Mouse (Mus musculus) brown adipose tissue, adult 24 weeks (tissue): Measurements from ENCODE around the gene Ankrd2. TPM values are rescaled to one million over a fixed set of nuclear protein-coding genes. Genes with fewer than 3 reads are reported as not detected.

Experiments
- H3K27ac ChIP-seq: fragments of 200-500 bp; replicated peaks from 2 replicates; pipeline ENCODE4 v1.5.1; 2012; ENCODE audit warnings: low read depth, mild to moderate bottlenecking, low read length
- H3K4me1 ChIP-seq: fragments of 200-500 bp; 2 replicates; pipeline ENCODE4 v1.6.1; 2012; ENCODE audit warnings: low read length, mixed read lengths; ENCODE audit not compliant: control insufficient read depth, insufficient read depth, insufficient read length
- H3K4me3 ChIP-seq: fragments of 200-500 bp; 2 replicates; pipeline ENCODE4 v1.5.1; 2012; ENCODE audit warnings: low read depth, mild to moderate bottlenecking, low read length, moderate library complexity; ENCODE audit not compliant: insufficient read depth
- polyA plus RNA-seq: library from polyadenylated mRNA; stranded (reverse); fragments of >200 nt; gene quantifications from 2 replicates; pipeline ENCODE4 v1.2.4, GENCODE M21; 2012; ENCODE audit not compliant: missing spikeins, insufficient read depth, insufficient read length

Ankrd2 gene
- polyA plus RNA-seq, 1 experiment: 3.2 TPM

DNA sequence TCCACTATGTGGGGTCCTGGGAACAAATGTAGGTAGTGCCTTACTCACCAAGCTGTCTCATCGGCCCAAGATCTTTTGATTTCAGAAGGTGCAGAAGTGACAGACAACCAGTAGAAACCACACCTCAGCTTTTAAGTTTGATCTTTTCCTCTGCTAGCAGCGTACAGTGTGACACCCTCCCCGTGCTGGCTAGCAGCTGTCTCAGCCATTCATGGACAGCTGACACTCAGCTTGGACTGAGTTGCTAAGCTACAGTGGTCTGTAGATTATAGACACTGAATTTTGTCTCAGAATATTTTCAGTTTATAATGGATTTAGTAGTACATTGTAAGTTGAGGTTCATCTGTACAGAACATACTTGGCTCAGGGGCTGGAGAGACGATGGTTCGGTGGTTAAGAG lies 4.7 kb upstream of the Ankrd2 start:
- H3K4me3 ChIP-seq: no peak overlapping the region
- H3K4me1 ChIP-seq: peaks cover 12% of the 10 kb centered on the region

DNA sequence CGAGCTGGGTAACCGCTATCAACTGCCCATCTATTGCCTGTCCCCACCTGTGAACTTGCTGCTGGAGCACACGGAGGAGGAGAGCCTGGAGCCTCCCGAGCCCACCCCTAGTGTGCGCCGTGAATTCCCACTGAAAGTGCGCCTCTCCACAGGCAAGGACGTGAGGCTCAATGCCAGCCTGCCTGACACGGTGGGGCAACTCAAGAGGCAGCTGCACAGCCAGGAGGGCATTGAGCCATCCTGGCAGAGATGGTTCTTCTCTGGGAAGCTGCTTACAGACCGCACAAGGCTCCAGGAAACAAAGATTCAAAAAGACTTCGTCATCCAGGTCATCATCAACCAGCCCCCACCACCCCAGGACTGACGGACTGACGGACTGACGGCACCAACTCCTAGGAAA lies 2.2 kb upstream of the Ankrd2 start:
- peaks cover 12% of the 10 kb centered on the region for H3K4me1 ChIP-seq
- no peak overlapping the region for H3K27ac ChIP-seq

More for the DNA sequence above, 4.7 kb upstream of the Ankrd2 start:
- H3K27ac ChIP-seq: no peak overlapping the region

DNA sequence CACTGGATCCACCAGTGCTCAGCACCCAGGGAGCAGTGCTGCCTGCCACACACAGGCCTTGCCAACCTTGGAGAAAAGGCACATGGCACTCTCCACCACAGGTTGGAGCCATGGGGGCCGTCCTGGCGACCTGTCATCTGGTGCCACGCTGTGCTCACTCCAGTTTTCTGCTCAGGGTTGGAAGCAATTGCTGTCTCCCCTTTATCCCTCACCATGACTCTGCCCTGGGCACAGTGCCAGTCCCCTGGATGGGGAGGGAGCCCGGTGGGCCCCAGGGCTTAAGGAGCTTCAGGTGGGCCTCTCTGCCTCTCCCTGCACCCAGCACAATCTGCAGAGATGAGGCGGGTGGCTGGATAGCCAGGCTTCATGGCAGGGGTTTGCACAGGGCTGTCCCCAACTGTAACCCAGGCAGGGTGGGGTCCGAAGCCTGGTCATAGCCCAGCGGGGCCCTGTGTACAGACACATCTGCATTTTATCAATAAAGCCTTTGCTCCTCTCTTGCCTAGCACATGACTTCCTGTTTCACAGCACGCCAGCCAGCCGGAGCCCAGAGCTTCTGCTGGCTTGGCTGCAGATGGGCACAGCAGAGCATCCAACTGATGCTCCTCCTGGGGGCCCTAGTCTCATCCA lies 1.5 kb upstream of the Ankrd2 start:
- Histone ChIP-seq H3K4me1 (peaks cover 12% of the 10 kb centered on the region), H3K27ac (no peak overlapping the region), H3K4me3 (no peak overlapping the region)

More for the DNA sequence above, 2.2 kb upstream of the Ankrd2 start:
- no peak overlapping the region for H3K4me3 ChIP-seq

DNA sequence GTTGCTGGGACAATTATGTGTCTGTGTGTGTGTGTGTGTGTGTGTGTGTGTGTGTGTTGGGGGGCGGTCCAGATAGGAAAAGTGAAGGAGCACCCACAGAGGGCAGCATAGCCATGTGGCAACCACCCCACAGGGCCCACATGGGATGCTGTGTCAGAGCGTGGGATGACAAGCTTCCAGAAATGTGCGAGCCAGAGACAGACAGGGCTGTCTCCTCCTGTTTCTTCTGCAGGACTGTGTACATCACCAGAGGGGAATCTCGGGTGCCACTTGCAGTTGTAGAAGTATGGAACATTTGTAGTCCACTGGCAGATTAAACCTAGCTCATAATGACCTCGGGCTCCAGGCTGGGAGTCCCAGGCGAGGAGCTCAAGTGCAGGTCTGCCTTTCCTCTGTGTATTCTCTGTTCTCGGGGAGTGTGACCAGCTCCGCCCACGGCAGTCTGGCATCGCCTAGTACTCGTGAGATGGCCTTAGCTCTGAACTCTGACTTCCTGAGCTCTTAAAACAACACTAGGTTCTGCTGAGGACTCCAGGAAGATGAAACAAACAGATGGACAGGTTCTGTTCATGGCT lies 832 bp upstream of the Ankrd2 start:
- H3K4me1 ChIP-seq: peaks cover 12% of the 10 kb centered on the region
- 0 out of 2 replicates have a peak overlapping the region, but pooled peaks have one; percentile 4 for H3K27ac ChIP-seq
- H3K4me3 ChIP-seq: no peak overlapping the region

DNA sequence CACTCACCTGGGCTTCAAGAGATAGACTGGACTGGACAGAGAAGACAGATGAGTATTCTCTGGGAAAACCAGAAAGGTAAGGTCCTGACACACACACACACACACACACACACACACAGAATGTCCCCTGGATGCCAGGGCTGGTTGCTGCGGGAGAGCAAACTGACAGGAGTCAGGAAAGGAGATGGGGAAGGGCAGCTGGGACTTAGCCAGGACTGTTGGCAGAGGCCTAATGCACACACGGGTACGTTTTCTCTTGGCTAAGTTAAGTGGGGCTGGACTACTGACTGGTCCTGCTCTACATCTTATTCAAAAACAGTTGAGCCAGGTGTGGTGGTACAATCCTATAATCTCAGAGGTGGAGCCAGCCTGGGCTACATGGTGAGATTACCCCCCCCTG lies 557 bp downstream of the Ankrd2 start:
- Histone ChIP-seq H3K4me3 (no peak overlapping the region), H3K27ac (no peak overlapping the region)

DNA sequence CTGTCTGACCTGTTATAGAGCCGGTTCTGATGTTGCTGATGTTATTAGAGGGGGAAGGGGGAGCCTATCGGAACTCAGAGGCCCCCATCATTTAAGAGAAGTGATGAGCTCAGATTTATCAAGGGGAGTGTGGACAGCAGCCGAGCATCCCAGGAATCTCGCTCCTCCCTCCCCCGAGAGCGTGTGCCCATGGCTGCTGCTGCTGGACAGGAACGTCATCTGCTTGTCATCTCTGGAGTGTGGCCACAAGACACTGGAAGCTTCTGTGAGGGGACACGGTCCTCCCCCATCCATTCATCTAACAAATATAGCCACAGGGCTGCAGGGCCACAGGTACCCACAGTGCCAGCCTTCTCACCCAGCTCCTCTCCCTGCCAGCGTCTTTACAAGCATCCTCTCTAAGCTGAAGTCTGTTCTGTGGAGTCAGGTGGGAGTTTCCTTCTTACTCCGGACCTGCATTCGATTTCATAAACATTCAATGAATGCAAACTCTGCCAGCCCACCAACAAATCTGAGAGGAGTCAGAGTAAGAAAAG lies 1.4 kb downstream of the Ankrd2 start:
- Histone ChIP-seq H3K4me1 (peaks cover 12% of the 10 kb centered on the region), H3K4me3 (no peak overlapping the region), H3K27ac (no peak overlapping the region)

More for the DNA sequence above, 557 bp downstream of the Ankrd2 start:
- H3K4me1 ChIP-seq: peaks cover 12% of the 10 kb centered on the region

DNA sequence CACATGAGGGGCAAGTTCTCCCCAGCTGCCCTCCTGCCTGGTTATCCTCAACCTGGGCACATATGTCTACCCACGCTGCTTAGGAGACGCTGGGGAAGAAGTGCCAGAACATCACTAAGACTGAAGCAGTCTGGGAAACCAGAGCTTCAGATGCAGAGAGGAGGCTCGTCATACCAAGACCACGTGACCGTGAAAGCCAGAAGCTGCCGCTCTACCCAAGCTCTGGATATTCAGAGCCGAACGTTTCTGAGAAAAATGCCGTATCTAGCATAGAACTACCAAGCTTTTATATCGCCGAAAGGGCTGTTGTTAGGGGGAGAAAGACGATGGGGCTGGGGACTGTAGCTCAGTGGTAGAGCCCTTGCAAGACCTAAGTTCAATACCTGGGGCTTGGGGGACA lies 2.5 kb downstream of the Ankrd2 start:
- no peak overlapping the region for H3K4me3 ChIP-seq
- peaks cover 12% of the 10 kb centered on the region for H3K4me1 ChIP-seq
- H3K27ac ChIP-seq: no peak overlapping the region

DNA sequence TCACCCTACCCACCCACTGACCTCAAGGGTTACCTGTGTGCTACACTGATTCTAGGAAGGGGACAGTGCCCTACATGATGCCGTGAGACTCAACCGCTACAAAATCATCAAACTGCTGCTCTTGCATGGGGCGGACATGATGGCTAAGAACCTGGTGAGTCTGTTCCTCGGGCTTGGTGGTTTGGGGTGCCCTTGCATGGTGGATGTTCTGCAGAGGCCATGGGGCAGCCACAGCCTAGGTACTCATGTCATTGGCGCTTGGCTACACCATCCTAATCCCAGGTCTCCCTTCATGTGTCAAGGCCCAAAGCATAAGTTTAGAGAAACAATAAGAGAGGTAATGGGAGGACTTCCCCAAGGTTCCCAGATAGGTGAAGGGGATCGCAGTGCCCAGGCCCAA lies 8.2 kb downstream of the Ankrd2 start:
- Histone ChIP-seq H3K4me3 (no peak overlapping the region), H3K27ac (no peak overlapping the region), H3K4me1 (peaks cover 5% of the 10 kb centered on the region; the same call in 1 of the 2 replicates)

DNA sequence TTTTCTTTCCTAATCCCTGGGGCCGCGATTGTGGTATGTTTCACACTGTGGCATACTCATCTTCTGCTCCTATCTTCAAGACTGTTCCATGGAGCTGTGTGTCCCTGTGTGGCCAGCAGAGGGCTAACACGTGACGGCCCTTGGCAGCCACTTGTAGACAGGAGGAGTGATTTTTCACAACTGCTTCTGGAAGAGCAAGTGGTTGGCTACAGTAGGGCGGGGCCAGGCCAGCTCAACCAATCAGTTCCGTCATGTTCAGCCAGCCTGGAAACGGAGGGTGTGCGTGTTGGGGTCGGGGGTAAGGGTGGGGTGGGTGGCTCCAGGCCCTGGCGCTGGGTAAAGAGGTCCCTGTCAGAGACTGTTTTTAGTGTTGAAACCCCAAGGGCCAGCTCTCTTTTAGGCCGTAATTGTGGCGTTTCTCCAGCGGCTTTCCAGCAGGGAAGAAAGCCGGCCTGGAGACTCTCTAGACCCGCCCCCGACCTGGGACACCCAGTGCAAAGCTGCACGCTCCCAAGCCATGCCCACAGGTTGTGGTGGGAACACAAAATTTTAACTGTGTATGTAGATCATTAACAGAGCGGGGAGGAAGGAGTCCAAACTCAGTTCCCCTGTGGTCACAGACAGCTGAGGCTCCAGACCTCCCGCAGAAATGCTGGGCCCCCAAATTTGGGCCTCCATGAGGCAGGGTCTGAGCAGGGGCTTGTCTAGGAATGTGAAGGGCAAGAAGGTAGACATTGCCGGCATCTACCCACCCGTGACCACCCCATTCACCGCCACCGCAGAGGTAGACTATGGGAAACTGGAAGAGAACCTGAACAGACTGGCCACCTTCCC lies 9.7 kb downstream of the Ankrd2 start, which contains the start of gene Hoga1:
Gene Hoga1, plus strand, starts transcription at position 342 of the 834 bp plus-strand sequence.
- Histone ChIP-seq H3K4me3 (peak within 1 kb of the TSS; percentile 62), H3K4me1 (peaks cover 5% of the 10 kb centered on the region; the same call in 1 of the 2 replicates), H3K27ac (no peak within 1 kb of the TSS)

DNA sequence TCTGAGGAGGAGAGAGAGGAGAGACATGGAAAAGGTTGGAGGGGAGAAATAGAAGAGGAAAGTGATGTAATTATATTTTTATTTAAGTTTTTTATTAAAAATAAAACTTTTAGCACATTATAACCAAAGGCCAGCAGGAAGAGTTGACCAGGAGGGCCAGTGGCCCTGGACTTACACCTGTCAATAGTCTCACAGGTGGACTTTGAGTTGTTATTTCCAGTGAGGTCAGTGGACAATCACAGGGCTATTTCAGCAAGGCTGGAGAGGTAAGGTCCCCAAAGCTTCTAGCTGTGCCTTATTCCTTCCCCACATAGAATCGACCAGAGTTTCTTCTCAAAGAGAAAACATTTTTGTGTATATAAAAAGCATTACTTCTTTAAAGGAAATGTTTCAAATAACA lies 14.5 kb downstream of the Ankrd2 start:
- Histone ChIP-seq H3K4me1 (peaks cover 7% of the 10 kb centered on the region; the same call in 1 of the 2 replicates), H3K27ac (no peak overlapping the region), H3K4me3 (no peak overlapping the region)

DNA sequence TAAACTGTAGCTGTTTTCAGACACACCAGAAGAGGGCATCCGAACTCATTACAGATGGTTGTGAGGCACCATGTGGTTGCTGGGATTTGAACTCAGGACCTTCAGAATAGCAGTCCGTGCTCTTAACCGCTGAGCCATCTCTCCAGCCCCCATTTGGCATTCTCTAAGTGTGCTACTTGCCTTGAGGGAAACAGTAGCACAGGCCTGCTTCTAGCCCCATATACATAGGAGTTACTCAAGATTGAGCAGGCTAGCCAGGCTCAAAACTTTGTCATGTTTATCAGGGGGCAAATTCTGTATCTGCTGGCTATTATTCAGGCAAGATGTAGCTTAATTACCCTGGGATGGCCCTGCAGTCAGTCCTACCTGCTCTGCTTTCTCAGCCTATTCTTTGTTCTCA lies 15.6 kb downstream of the Ankrd2 start:
- Histone ChIP-seq H3K4me3 (no peak overlapping the region), H3K27ac (no peak overlapping the region), H3K4me1 (peaks cover 6% of the 10 kb centered on the region)

DNA sequence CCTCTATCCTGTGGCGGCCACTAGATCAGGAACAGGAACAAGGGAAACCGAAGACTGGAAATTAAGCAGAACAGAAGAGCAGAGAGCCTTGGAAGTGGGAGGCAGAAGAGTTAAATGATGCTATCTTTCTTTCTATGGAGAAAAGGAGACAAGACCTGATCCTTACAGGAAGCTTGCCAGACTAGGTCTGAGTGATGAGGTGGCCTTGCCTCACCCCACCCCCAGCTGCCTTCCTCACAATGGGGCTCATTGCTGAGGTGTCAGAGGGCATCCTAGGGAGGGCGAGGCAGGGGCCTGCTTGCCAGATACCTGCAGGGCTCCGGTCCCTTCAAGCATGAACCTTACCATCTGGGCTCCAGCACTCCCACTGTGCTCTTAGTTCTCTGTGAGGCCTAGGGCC lies 16.1 kb downstream of the Ankrd2 start, which contains the start of gene 4933411K16Rik:
Gene 4933411K16Rik, plus strand, starts transcription at position 301 of the 400 bp plus-strand sequence.
- H3K4me3 ChIP-seq: no peak within 1 kb of the TSS
- no peak within 1 kb of the TSS for H3K27ac ChIP-seq

DNA sequence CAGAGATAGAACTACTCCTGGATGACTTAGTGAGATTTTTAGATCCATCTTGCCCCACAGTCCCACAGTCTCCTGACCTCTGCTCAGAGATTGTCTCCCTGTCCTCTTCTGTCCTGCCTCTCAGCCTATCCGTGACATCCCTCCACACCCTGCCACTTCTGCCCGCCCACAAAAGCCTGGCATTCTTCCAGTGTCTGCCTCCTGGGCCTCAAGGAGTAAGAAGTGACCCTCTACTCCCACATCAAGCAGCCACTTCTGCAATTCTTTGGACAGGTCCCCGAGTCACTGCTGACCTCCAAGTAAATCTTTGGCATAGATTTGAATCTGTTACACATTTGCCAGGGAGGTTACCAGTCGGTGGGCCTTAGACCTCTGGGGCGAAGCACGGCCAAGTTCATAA lies 18.5 kb downstream of the Ankrd2 start:
- Histone ChIP-seq H3K4me1 (peaks cover 6% of the 10 kb centered on the region), H3K4me3 (no peak overlapping the region), H3K27ac (no peak overlapping the region)

More for the DNA sequence above, 16.1 kb downstream of the Ankrd2 start, which contains the start of gene 4933411K16Rik:
- peaks cover 6% of the 10 kb centered on the region for H3K4me1 ChIP-seq

DNA sequence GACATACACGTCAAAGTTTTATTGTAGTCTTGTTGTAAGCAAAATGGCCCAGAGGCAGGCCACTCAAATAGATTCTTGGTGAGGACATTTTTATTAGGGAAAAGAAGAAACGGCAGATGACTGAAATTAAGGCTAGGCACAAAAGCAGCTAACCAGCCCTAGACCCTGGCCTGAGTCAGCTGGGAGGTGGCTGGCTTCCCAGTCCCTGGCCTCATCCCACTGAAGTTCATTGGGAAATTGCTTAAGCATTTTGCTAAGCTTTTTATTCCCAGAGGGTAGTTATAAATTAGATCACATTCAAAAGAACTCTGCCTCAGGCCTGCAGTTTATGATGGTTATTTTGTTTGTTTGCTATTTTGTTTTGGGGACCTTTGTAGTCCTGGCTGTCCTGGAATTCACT lies 20.1 kb downstream of the Ankrd2 start:
- no peak overlapping the region for H3K4me3 ChIP-seq
- peaks cover 6% of the 10 kb centered on the region for H3K4me1 ChIP-seq
- H3K27ac ChIP-seq: no peak overlapping the region
